Mouse (Mus musculus) olfactory bulb, adult 2 months (tissue): ENCODE data around the gene Usf3.

Experiments
- CTCF ChIP-seq: fragments of 200-500 bp; IDR thresholded peaks from 2 replicates; pipeline ENCODE4 v1.5.1; 2012; ENCODE audit warnings: low read depth, mild to moderate bottlenecking, low read length, moderate library complexity; ENCODE audit not compliant: insufficient read depth
- POLR2A ChIP-seq: fragments of 200-500 bp; IDR thresholded peaks from 2 replicates; pipeline ENCODE4 v1.6.1; 2012; ENCODE audit warnings: mild to moderate bottlenecking, low read depth, low read length, moderate library complexity; ENCODE audit not compliant: insufficient read depth

- TF ChIP-seq CTCF (no peak), POLR2A (no peak)
Observed at GRCm38 (mm10) chr16:44163831-44164230, 9.2 kb upstream of the Usf3 start.
